Mouse (Mus musculus) hindbrain, embryonic 16.5 days (tissue): Measurements from ENCODE around the gene Emc9. TPM values are rescaled to one million over a fixed set of nuclear protein-coding genes. Genes with fewer than 3 reads are reported as not detected.
A peak's percentile ranks its signal among the peaks of the same experiment; 100 is the strongest.

Experiments
- ATAC-seq: fragments of 200-750 bp; cut with Nextera tagmentation; 2 replicates; pipeline ENCODE4 v1.8.0; 2017; ENCODE audit warnings: moderate TSS enrichment, moderate library complexity
- H3K27ac ChIP-seq: fragments of 300-500 bp; sonication (generic); 2 replicates; pipeline ENCODE4 v1.5.1; 2014; ENCODE audit warnings: low read depth, mild to moderate bottlenecking, control low read depth, low read length, moderate library complexity
- H3K27me3 ChIP-seq: fragments of 300-500 bp; sonication (generic); replicated peaks from 2 replicates; pipeline ENCODE4 v1.6.1; 2014; ENCODE audit warnings: low read length; ENCODE audit not compliant: control insufficient read depth, insufficient read depth
- H3K36me3 ChIP-seq: fragments of 300-500 bp; sonication (generic); 2 replicates; pipeline ENCODE4 v1.6.1; 2014; ENCODE audit warnings: mild to moderate bottlenecking, low read length, moderate library complexity, mixed read lengths; ENCODE audit not compliant: control insufficient read depth, insufficient read depth
- H3K4me1 ChIP-seq: fragments of 300-500 bp; sonication (generic); 2 replicates; pipeline ENCODE4 v1.6.1; 2014; ENCODE audit warnings: low read depth, low read length; ENCODE audit not compliant: control insufficient read depth, insufficient read depth
- H3K4me2 ChIP-seq: fragments of 300-500 bp; sonication (generic); 2 replicates; pipeline ENCODE4 v1.6.1; 2014; ENCODE audit warnings: mild to moderate bottlenecking, low read length, control low read depth, moderate library complexity
- H3K4me3 ChIP-seq: fragments of 300-500 bp; sonication (generic); 2 replicates; pipeline ENCODE4 v1.5.1; 2014; ENCODE audit warnings: mild to moderate bottlenecking, low read length, control low read depth, moderate library complexity
- H3K9ac ChIP-seq: fragments of 300-500 bp; sonication (generic); 2 replicates; pipeline ENCODE4 v1.6.1; 2014; ENCODE audit warnings: low read depth, mild to moderate bottlenecking, control low read depth, low read length, moderate library complexity
- H3K9me3 ChIP-seq: fragments of 300-500 bp; sonication (generic); 2 replicates; pipeline ENCODE4 v1.6.1; 2014; ENCODE audit warnings: mild to moderate bottlenecking, low read length, moderate library complexity; ENCODE audit not compliant: control insufficient read depth
- WGBS: fragments of 180-500 bp; shearing (Covaris S2); extraction: QIAGEN DNeasy Blood & Tissue Kit; methylation state at CpG from one replicate; pipeline ENCODE4 v1.1.7; 2014; 5-methylcytosine and 5-hydroxymethylcytosine counted together
- polyA plus RNA-seq: library from polyadenylated mRNA; unstranded; fragments of >200 nt; fragmentation: Nextera tagmentation; extraction: Ambion mirVana; gene quantifications from 2 replicates; pipeline ENCODE4 v1.2.1, GENCODE M21; 2015

Emc9 gene
- polyA plus RNA-seq, 1 experiment from 2014 or later = 64.2 TPM

DNA sequence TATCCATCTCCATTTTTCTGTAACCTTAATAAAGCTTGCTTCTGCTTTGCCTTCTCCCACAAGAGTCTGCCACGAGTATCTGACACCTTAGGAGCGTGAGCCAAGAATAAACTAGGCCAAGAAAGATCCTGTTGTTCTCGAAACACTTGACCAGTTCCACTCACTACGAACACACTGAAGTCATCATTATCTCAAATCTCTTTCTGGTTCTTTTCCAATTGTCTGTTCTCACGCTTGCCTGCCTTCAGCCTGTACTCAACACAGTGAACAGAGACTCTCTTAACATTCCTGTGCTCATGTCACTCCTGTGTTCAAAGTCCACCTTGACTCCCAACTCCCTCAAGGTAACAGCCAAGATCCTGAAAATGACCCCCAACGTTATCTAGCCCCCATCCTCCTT is 28.2 kb upstream of the Emc9 start:
- Histone ChIP-seq H3K4me2 (no peak overlapping the region), H3K4me1 (no peaks in the 10 kb centered on the region), H3K4me3 (no peak overlapping the region), H3K27ac (no peak overlapping the region), H3K36me3 (peaks cover 8% of the 10 kb centered on the region), H3K9me3 (no peaks in the 10 kb centered on the region), H3K9ac (no peak overlapping the region), H3K27me3 (no peaks in the 10 kb centered on the region)
- no peak for ATAC-seq
- WGBS = 72% methylated on average over 6 of the region's 6 CpGs

GRCm38 (mm10) chr14:55608339-55608738 is 23.2 kb upstream of the Emc9 start:
- Histone ChIP-seq H3K27me3 (no peaks in the 10 kb centered on the region), H3K4me1 (no peaks in the 10 kb centered on the region), H3K9me3 (no peaks in the 10 kb centered on the region), H3K27ac (no peak overlapping the region), H3K4me3 (no peak overlapping the region), H3K36me3 (peaks cover 29% of the 10 kb centered on the region), H3K4me2 (no peak overlapping the region), H3K9ac (no peak overlapping the region)
- ATAC-seq = no peak
- over 99% methylated on average over 6 of the region's 6 CpGs for WGBS

GRCm38 (mm10) chr14:55605743-55606459 is 20.8 kb upstream of the Emc9 start:
- Histone ChIP-seq H3K9ac (no peak overlapping the region), H3K4me3 (no peak overlapping the region), H3K27ac (no peak overlapping the region), H3K27me3 (no peaks in the 10 kb centered on the region), H3K36me3 (peaks cover 49% of the 10 kb centered on the region), H3K4me1 (no peaks in the 10 kb centered on the region), H3K9me3 (no peaks in the 10 kb centered on the region), H3K4me2 (no peak overlapping the region)
- 95% methylated on average over 16 of the region's 16 CpGs for WGBS
- ATAC-seq = no peak

GRCm38 (mm10) chr14:55604823-55605222 is 19.7 kb upstream of the Emc9 start:
- Histone ChIP-seq H3K27ac (no peak overlapping the region), H3K4me2 (no peak overlapping the region), H3K4me1 (no peaks in the 10 kb centered on the region), H3K9ac (no peak overlapping the region), H3K4me3 (no peak overlapping the region), H3K36me3 (peaks cover 49% of the 10 kb centered on the region), H3K27me3 (no peaks in the 10 kb centered on the region), H3K9me3 (no peaks in the 10 kb centered on the region)
- 84% methylated on average over 11 of the region's 11 CpGs for WGBS
- no peak for ATAC-seq

GRCm38 (mm10) chr14:55603633-55604576 is 18.8 kb upstream of the Emc9 start:
- H3K9me3 ChIP-seq = no peaks in the 10 kb centered on the region
- H3K36me3 ChIP-seq = peaks cover 51% of the 10 kb centered on the region
- H3K27ac ChIP-seq = peak overlapping the region; percentile 49
- peak overlapping the region; percentile 49 for H3K4me2 ChIP-seq
- H3K4me3 ChIP-seq = peak overlapping the region; percentile 35
- peak overlapping the region; percentile 57 for H3K9ac ChIP-seq
- ATAC-seq = peak; percentile 91
- 24% methylated on average over 18 of the region's 19 CpGs for WGBS
- no peaks in the 10 kb centered on the region for H3K27me3 ChIP-seq
- no peaks in the 10 kb centered on the region for H3K4me1 ChIP-seq

- H3K27me3 ChIP-seq = no peaks in the 10 kb centered on the region
- no peaks in the 10 kb centered on the region for H3K9me3 ChIP-seq
- peak within 1 kb of the TSS; percentile 35 for H3K4me3 ChIP-seq
- peaks cover 51% of the 10 kb centered on the region for H3K36me3 ChIP-seq
- no peaks in the 10 kb centered on the region for H3K4me1 ChIP-seq
- 92% methylated on average over 7 of the region's 7 CpGs for WGBS
- H3K9ac ChIP-seq = peak within 1 kb of the TSS; percentile 57
- peak within 1 kb of the TSS; percentile 49 for H3K27ac ChIP-seq
- ATAC-seq = no peak
- peak within 1 kb of the TSS; percentile 49 for H3K4me2 ChIP-seq
Measured at GRCm38 (mm10) chr14:55603271-55603632, 18.1 kb upstream of the Emc9 start, which contains the start of gene Irf9. TSS of gene Irf9 (plus strand) at chr14:55603571.

DNA sequence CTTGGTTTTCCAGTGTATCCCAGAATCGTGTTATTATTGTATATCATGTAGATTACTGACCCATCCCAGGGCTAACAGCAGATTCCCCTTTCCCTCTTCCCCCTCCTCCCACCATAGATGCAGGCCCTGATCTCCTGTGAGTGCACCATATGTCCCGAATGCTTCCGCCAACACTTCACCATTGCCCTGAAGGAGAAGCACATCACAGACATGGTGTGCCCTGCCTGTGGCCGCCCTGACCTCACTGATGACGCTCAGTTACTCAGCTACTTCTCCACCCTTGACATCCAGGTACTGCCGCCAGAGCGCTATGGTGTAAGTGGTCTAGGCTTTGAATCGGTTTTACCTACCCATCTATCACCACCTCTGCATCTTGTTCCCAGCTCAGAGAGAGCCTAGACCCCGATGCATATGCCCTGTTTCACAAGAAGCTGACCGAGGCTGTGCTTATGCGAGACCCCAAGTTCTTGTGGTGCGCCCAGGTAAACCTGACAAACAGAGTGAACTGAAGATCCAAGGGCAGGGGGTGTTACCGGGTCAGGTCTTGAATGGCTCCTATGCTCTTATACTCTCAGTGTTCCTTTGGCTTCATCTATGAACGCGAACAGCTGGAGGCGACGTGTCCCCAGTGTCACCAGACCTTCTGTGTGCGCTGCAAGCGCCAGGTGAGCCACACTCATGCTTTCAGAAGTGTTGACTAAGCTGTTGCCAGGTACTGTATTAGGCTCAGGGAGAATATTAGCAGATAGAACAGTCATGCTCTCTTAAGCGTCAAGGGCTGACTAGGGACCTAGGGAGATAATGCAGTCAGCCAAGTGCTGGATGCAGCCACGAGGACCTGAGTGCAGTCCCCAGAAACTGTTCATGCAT is 13.7 kb upstream of the Emc9 start:
- no peak overlapping the region for H3K27ac ChIP-seq
- H3K4me1 ChIP-seq = peaks cover 1% of the 10 kb centered on the region
- no peak overlapping the region for H3K4me2 ChIP-seq
- no peak overlapping the region for H3K9ac ChIP-seq
- no peak for ATAC-seq
- H3K9me3 ChIP-seq = no peaks in the 10 kb centered on the region
- no peak overlapping the region for H3K4me3 ChIP-seq
- H3K27me3 ChIP-seq = no peaks in the 10 kb centered on the region
- WGBS = 95% methylated on average over 21 of the region's 21 CpGs
- H3K36me3 ChIP-seq = peaks cover 56% of the 10 kb centered on the region

DNA sequence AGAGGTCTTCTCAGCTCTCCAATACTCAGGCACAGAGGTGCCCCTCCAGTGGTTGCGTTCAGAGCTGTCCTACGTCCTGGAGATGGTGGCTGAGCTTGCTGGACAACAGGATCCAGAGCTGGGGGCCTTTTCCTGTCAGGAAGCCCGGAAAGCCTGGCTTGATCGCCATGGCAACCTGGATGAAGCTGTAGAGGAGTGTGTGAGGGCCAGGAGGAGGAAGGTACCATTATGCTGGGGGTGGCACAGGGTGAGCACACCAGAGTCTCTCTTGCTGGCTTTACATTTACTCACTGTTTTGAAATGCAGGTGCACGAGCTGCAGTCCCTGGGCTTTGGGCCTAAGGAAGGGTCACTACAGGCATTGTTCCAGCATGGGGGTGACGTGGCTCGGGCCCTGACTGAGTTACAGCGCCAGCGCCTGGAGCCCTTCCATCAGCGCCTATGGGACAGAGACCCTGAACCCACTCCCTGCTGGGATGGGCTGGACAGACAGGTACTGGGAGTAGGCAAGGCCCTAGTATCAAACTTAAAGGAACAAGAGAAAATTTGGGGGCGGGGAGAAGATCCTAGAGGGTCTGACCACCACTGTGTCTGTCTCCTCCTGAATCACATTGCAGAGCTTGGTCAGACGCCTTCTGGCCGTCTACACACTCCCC is 11.1 kb upstream of the Emc9 start:
- Histone ChIP-seq H3K27me3 (no peaks in the 10 kb centered on the region), H3K9ac (no peak overlapping the region), H3K9me3 (no peaks in the 10 kb centered on the region), H3K4me2 (no peak overlapping the region), H3K27ac (no peak overlapping the region), H3K36me3 (peaks cover 38% of the 10 kb centered on the region), H3K4me3 (no peak overlapping the region), H3K4me1 (peaks cover 17% of the 10 kb centered on the region)
- 69% methylated on average over 13 of the region's 13 CpGs for WGBS
- no peak for ATAC-seq
